Mouse (Mus musculus): ENCODE data around the gene Celf3.

DNA sequence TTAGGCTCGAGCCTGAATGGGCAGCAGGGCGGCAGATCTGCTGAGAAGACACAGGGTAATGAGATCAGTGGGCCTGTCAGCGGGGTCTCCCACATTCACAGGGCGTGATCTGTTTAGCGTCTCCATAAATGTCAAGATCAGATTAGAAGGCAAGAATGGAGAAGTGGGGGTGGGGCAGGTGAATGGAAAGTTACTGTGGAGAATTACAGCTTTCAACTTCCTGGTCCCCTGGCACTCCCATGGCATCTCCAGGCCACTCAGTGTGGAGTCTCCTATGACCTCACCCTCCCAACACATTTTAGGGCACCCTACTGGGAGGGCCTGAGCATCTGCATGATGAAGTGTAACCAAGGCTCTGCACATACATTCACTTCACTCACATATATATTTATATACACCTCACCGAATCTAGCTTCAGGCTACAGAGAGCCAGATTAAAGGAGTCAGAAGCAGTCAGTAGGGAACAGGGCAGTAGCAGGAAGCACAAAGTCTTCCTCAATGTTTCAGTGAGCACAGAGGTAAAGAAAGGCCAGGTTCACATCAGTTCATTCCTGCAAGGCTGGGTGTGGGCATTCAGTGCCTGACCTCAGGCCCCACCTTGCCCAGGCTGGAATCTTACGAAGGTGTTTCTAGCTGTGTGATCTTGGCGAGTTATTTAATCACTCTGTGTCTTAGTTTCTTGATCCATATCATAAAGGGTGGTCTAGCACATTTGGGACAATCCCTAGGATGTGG lies 1.6 kb upstream of the Celf3 start:
- TF ChIP-seq CTCF (IDR thresholded peaks at IDR 0.05; ENCODE audit: control insufficient read depth, insufficient read depth, insufficient read length) (no peak), CEBPB (IDR thresholded peaks at IDR 0.05; ENCODE audit: low read depth) (no peak), FOSL1 (IDR thresholded peaks at IDR 0.05; ENCODE audit: insufficient read depth, low read length, poor library complexity, severe bottlenecking) (no peak), USF1 (IDR thresholded peaks at IDR 0.05; ENCODE audit: low read depth) (no peak), MAX (IDR thresholded peaks at IDR 0.05) (no peak), MYOD1 (IDR thresholded peaks at IDR 0.05; ENCODE audit: control insufficient read depth, insufficient read length, low read depth) (no peak), MYOG (IDR thresholded peaks at IDR 0.05; ENCODE audit: control insufficient read depth, extremely low read depth, insufficient read length) (no peak)

Measured in C2C12 (cell line).